Mouse (Mus musculus): ENCODE results near the gene Prom2.

Gene Prom2

DNA sequence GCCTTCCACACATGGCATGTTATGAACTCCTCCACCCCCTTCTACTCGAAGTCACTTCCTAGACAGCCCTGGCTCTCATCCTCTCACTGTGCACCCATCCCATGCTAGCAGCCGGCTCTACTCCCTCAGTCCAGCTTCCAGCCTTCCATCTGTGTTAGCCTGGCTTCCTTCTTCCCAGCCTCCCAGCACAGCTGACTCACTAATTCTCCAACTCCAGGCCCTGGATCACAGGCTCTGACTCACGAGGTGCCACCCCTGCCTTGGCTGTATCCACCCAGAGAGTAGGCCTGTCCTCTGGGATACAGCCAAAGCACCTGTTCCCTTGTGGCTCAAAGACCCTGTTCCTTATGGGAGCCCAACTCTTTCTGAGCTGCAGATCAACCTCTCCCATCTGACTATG lies 3.7 kb downstream of the Prom2 start:
- TF ChIP-seq GATA4 (IDR thresholded peaks at IDR 0.05; ENCODE audit: insufficient replicate concordance, low read length), result no peak

DNA sequence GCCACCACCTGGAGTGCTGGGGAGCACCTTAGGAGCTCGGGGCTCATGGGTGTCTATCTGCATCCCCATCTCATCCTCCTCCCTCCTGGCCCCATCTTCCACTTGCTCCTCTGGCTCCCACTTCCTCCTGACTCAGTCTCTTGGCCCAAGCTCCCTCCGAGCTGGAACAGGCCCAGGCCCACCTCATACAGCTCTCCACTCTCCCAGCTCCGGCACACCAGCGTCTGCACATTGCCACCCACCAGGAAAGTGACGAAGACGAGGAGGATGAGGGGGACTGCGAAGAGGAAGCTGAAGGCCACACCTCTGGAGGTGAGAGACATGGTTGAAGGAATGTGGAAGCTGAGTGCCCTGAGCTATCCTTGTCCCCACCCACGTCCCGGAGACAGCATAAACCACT lies 5.9 kb downstream of the Prom2 start:
- no peak for TF ChIP-seq GATA4 (IDR thresholded peaks at IDR 0.05; ENCODE audit: insufficient replicate concordance, low read length)

DNA sequence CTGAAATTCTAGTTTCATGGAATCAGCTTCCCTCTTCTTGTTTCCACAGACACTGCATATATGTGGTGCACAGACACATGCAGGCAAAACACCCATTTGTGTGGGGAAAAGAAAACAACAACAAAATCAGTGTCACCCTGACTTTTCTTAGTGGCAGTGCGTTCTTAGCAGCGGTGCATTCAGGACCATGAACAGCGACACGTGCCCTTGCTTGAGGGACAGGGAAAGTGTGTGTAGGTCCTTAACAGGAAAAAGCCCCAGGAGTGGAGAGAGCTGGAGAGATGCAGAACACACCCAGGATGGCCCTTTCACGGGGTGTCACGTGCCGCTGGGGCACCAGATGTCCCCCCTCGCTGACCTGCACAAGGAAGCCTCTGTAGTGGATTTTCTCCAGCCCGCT lies 8.9 kb downstream of the Prom2 start:
- no peak for TF ChIP-seq GATA4 (IDR thresholded peaks at IDR 0.05; ENCODE audit: insufficient replicate concordance, low read length)

- no peak for TF ChIP-seq GATA4 (IDR thresholded peaks at IDR 0.05; ENCODE audit: insufficient replicate concordance, low read length)
Measured at GRCm38 (mm10) chr2:127531592-127531991, 9.7 kb downstream of the Prom2 start.

GRCm38 (mm10) chr2:127530418-127530817 lies 10.8 kb downstream of the Prom2 start:
- TF ChIP-seq GATA4 (IDR thresholded peaks at IDR 0.05; ENCODE audit: insufficient replicate concordance, low read length), result no peak

DNA sequence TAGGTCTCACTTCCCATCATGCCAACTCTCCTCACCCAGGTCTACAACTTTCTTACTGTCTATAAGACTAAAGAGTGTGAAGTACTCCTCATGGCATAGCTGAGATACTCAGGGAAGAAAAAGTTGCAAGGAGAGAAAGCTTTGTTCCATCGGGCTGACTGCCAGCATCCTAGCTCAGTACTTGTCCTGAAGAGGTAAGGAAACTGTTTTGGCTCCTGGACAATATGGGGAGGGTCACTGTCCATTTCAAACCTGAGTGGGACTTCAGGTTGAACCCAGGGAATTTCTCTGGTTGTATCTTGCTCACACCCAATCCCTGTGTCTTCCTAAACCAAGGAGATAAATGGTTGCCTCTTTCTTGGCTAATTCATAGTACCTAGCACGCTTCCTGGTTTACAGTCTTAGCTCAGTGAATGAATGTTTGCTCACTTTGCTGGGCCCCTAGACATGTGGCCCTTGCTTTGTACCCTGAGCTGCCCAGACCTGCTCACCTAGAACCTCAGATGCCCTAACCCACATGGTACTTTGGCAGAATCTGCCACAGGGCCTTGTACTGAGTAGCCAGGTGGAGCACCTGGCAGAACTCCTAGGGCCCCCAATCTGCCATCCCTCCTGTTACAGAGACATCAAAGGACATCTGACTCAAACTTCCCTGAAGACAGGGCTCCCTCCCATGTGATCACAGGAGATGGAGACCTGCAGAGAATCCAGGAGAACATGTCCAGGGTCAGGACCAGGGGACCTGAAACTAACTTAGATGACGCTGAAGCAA lies 16.1 kb downstream of the Prom2 start:
- TF ChIP-seq GATA4 (IDR thresholded peaks at IDR 0.05; ENCODE audit: insufficient replicate concordance, low read length), result no peak

DNA sequence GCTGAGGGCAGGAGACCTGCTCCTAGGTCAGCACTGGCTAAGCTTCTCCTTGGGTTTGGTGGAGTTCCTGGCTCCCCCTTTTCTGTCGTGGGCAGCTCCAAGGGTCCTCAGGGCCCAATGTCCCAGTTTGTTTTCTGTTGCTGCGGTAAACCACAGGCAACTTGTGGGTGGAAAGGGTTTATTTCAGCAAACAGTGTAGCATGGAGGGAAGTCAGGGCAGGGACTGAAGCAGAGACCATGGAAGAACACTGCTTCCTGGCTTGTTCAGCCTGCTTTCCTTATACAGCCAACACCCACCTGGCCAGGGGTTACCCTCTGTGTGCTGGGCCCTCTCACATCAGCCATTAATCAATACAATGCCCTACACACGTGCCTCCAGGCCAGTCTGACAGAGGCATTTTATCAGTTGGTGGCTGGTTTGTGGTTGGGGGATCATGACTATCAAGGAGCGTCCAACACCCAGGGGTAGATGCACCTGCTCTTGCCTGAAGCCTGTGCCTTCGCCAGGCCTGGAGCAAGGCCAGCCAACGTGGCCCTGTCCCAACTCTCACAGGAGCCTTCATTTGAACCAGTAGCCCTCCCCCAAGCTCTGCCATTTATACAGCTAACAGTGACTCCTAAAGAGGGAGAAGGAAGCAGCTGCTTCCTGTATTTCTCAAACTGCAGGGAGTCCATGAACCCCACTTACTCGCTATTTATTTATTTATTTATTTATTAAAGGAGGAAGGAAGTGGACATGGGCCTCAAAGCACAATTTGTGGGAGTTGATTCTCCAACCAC lies 17.1 kb downstream of the Prom2 start:
- no peak for TF ChIP-seq GATA4 (IDR thresholded peaks at IDR 0.05; ENCODE audit: insufficient replicate concordance, low read length)

DNA sequence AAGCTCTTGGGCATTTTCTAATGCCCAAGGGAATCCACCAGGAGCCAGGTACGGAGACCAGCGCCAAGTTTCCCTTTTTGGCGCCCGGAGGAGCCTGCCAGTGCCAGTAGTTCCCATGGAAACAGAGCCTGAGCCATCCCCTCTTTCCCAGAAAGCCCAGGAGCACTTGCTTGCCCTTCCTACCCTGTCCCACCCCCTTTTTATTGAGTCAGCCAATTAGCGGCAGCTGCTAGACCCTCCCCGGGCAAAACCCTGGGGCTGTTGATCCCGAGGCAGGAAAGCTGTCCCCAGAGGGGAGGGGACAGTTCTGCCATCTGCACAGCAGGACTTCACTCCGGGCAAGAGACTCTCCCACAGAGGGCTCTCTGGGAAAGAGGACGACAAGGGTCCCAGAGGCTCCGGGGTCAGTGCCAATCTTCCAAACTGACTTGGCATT lies 19.2 kb downstream of the Prom2 start, which contains the start of gene Kcnip3:
Kcnip3 (minus strand) TSS at position 89 of the 436 bp plus-strand sequence.
- TF ChIP-seq GATA4 (IDR thresholded peaks at IDR 0.05; ENCODE audit: insufficient replicate concordance, low read length), result no peak

DNA sequence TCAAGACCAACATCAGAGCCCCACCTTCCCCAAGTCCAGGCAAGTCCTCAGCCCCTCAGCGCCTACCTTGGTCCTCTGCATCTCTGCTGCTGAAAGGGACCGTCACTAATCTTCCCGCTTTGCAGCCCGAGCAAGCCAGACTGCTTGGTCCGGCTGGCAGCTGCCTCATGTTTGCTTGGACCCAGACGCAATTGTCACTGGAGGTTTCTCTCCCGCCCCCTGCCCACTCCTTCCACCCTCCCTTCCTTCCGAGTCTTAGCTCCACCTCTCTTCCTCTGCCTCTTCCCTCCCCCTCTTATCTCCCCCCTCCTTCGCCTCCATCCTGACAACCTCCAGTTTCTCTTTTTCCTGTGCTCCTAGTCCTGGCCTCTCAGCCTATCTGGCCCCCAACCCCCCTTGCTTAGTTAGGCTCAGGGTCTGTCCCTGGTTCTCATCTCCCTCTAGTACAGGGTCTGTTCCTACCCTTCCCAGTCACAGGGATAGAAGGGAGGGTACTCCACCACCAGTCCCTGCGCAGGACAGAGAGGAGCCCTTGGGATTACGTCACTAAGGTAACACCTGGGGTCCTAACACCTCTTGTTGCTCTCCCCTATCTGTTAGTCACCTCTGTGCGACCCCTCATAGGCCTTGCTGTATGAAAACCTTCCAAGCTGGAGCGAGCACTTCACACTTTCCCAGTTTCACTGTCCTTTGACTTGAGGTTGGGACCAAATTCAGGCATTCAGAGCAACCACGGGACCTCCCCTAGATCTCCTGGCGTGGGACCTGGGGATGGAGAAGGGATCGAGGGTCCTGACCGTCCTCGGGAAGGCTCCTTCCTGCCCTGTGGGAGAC lies 19.9 kb downstream of the Prom2 start:
- TF ChIP-seq GATA4 (IDR thresholded peaks at IDR 0.05; ENCODE audit: insufficient replicate concordance, low read length), result no peak

GRCm38 (mm10) chr2:127520123-127520522 lies 21.1 kb downstream of the Prom2 start:
- TF ChIP-seq GATA4 (IDR thresholded peaks at IDR 0.05; ENCODE audit: insufficient replicate concordance, low read length), result no peak

DNA sequence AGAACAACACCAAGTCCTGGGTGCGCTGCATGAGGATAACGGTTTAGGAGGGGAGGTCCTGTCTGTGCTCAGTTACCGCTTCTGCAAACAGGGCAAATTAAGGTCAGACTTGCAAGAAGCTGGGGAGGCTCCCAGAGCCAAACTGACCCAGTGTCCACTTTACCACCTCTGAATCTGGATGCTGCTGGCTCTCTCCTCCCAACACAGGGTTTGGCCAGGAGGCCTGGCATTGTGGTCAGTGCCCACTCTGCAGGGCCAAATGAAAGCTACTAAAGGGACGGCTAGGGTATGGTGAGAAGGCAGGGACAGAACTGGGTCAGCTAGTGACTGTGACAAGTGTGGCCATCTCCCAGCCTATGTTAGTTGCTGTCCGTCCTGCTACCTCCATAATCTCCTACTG lies 22.0 kb downstream of the Prom2 start:
- no peak for TF ChIP-seq GATA4 (IDR thresholded peaks at IDR 0.05; ENCODE audit: insufficient replicate concordance, low read length)

GRCm38 (mm10) chr2:127518831-127519230 lies 22.4 kb downstream of the Prom2 start:
- no peak for TF ChIP-seq GATA4 (IDR thresholded peaks at IDR 0.05; ENCODE audit: insufficient replicate concordance, low read length)

DNA sequence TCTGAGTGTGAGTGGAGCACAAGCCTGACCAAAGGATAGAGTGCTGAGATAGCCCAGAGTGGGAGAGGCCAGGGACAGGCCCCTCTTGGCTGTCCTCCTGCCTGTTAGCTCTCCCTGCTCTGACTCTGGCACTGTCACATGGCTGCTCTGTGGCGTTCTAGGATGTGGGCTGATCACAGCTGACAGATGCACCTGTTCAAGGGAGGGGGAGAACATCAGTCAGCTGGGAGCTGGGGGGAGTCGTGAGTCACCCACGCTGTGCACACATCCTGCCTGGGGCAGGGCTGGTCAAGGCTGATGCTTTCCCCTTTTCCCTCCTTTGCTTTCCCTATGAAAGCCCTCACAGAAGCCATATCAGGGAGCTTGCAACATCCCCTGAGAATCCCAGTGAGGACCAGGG lies 23.0 kb downstream of the Prom2 start:
- no peak for TF ChIP-seq GATA4 (IDR thresholded peaks at IDR 0.05; ENCODE audit: insufficient replicate concordance, low read length)

DNA sequence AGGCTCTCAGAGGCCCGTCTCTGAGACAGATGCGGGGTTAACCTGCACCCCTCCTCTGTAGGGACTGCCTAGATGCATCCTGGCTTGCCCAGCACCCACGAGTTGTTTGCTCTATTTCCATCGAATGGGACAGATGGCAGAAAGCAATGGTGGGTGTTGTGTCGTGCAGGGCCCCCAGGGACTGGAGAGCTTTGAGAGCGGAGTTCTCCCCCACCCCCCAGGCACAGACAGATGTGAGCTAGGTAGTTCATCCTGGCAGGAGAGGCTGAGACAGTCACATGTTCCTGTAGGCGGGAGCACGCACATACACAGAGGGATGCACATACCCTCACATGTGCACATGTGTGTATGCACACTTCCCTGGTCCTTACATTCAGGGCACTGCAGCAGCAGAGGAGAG lies 24.2 kb downstream of the Prom2 start:
- TF ChIP-seq GATA4 (IDR thresholded peaks at IDR 0.05; ENCODE audit: insufficient replicate concordance, low read length), result no peak

DNA sequence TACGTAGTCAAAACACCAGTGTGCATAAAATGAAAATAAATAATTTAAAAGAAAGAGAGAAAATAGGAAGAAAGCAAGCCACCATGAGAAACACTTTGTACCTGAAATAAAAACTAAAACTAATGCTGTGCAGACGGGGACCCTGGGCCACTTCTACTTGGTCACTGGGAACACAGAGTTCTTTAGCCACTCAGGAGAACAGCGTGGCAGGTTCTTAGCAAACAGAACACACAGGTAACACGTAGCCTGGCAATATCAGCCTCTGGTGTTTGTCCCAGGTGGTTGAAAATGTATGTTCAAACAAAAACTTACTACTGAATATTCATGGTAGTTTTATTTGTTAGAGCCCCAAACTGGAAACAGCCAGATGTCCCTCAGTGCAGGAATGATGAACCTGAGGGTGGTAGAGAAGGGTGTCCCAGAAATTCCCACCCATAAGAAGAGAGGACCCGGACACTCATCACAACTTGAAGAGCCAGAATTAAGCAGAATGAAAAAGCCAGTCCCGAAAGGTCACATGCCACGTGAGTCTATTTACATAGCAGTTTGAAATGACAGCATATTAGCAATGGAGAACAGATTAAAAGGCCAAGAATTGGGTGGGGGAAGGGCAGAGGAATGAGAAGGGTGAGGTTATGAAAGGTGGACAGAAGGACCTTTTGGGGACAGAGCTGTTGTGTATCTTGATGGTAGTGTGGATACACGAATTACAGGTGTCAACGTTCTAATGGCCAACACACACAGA lies 26.7 kb downstream of the Prom2 start:
- no peak for TF ChIP-seq GATA4 (IDR thresholded peaks at IDR 0.05; ENCODE audit: insufficient replicate concordance, low read length)

Data from liver, adult (tissue).